Mouse (Mus musculus) hindbrain, postnatal 0 days (tissue): ENCODE data around the gene Col15a1. TPM values are rescaled to one million over a fixed set of nuclear protein-coding genes. Genes with fewer than 3 reads are reported as not detected.

Experiments used
- ATAC-seq: fragments of 200-750 bp; cut with Nextera tagmentation; 2 replicates; pipeline ENCODE4 v1.8.0; 2017; ENCODE audit warnings: mild to moderate bottlenecking, moderate TSS enrichment, moderate library complexity
- DNase-seq: peaks from one replicate; pipeline ENCODE4 v3.0.0-alpha.2; 2015; ENCODE audit warnings: low spot score
- H3K27ac ChIP-seq: fragments of 300-500 bp; sonication (generic); 2 replicates; pipeline ENCODE4 v1.5.1; 2014; ENCODE audit warnings: mild to moderate bottlenecking
- H3K27me3 ChIP-seq: fragments of 300-500 bp; sonication (generic); 2 replicates; pipeline ENCODE4 v1.6.1; 2014; ENCODE audit warnings: low read length, mixed read lengths; ENCODE audit not compliant: insufficient read depth
- H3K36me3 ChIP-seq: fragments of 300-500 bp; sonication (generic); 2 replicates; pipeline ENCODE4 v1.6.1; 2014; ENCODE audit warnings: low read length, mixed read lengths; ENCODE audit not compliant: insufficient read depth
- H3K4me1 ChIP-seq: fragments of 300-500 bp; sonication (generic); 2 replicates; pipeline ENCODE4 v1.6.1; 2014; ENCODE audit warnings: antibody characterized with exemption, low read length, mixed read lengths; ENCODE audit not compliant: insufficient read depth
- H3K4me2 ChIP-seq: fragments of 300-500 bp; sonication (generic); 2 replicates; pipeline ENCODE4 v1.6.1; 2014; ENCODE audit warnings: low read depth, mild to moderate bottlenecking, low read length, moderate library complexity, mixed read lengths
- H3K4me3 ChIP-seq: fragments of 300-500 bp; sonication (generic); 2 replicates; pipeline ENCODE4 v1.5.1; 2014; ENCODE audit warnings: low read length
- H3K9ac ChIP-seq: fragments of 300-500 bp; sonication (generic); replicated peaks from 2 replicates; pipeline ENCODE4 v1.6.1; 2014; ENCODE audit warnings: mild to moderate bottlenecking, low read length, moderate library complexity, mixed read lengths
- H3K9me3 ChIP-seq: fragments of 300-500 bp; sonication (generic); 2 replicates; pipeline ENCODE4 v1.6.1; 2016; ENCODE audit warnings: low read length, mixed read lengths
- CTCF ChIP-seq: IDR thresholded peaks from 2 replicates; pipeline ENCODE4 v1.5.1; 2016; ENCODE audit warnings: antibody characterized with exemption, control low read depth, low read depth
- WGBS: fragments of 180-500 bp; shearing (Covaris S2); extraction: QIAGEN DNeasy Blood & Tissue Kit; methylation state at CpG from one replicate; pipeline ENCODE4 v1.1.7; 2014; 5-methylcytosine and 5-hydroxymethylcytosine counted together
- polyA plus RNA-seq: library from polyadenylated mRNA; unstranded; fragments of >200 nt; fragmentation: Nextera tagmentation; extraction: Ambion mirVana; gene quantifications from 2 replicates; pipeline ENCODE4 v1.2.1, GENCODE M21; 2015
- total RNA-seq: library from RNA; depleted of rRNA; stranded (reverse); fragments of >200 nt; gene quantifications from 2 replicates; pipeline ENCODE4 v1.2.3, GENCODE M21; 2014

The Col15a1 gene
- total and polyA plus RNA-seq, 2 experiments from 2014 or later: 3.7 to 13.7 TPM

GRCm38 (mm10) chr4:47228945-47229344, 21.0 kb downstream of the Col15a1 start:
- Histone ChIP-seq H3K27ac (no peak overlapping the region), H3K9me3 (no peaks in the 10 kb centered on the region), H3K27me3 (no peaks in the 10 kb centered on the region), H3K9ac (no peak overlapping the region), H3K36me3 (no peaks in the 10 kb centered on the region), H3K4me3 (no peak overlapping the region), H3K4me1 (peaks cover 10% of the 10 kb centered on the region; the same call in 1 of the 2 replicates), H3K4me2 (no peak overlapping the region)
- no peak for TF ChIP-seq CTCF
- 83% methylated on average over 5 of the region's 5 CpGs for WGBS
- no peak for ATAC-seq
- DNase-seq: no peak

- no peaks in the 10 kb centered on the region for H3K36me3 ChIP-seq
- no peak for DNase-seq
- no peak overlapping the region for H3K9ac ChIP-seq
- no peak for TF ChIP-seq CTCF
- H3K9me3 ChIP-seq: no peaks in the 10 kb centered on the region
- no peaks in the 10 kb centered on the region for H3K27me3 ChIP-seq
- no peak overlapping the region for H3K4me2 ChIP-seq
- H3K27ac ChIP-seq: no peak overlapping the region
- no peak overlapping the region for H3K4me3 ChIP-seq
- WGBS: 88% methylated on average over 7 of the region's 7 CpGs
- ATAC-seq: no peak
- peaks cover 13% of the 10 kb centered on the region; the same call in 1 of the 2 replicates for H3K4me1 ChIP-seq
Observed at GRCm38 (mm10) chr4:47230498-47230897, 22.5 kb downstream of the Col15a1 start.

GRCm38 (mm10) chr4:47231322-47231721, 23.4 kb downstream of the Col15a1 start:
- Histone ChIP-seq H3K36me3 (no peaks in the 10 kb centered on the region), H3K9me3 (no peaks in the 10 kb centered on the region), H3K4me1 (peaks cover 13% of the 10 kb centered on the region; the same call in 1 of the 2 replicates), H3K27ac (no peak overlapping the region), H3K4me2 (no peak overlapping the region), H3K9ac (no peak overlapping the region), H3K4me3 (no peak overlapping the region), H3K27me3 (no peaks in the 10 kb centered on the region)
- WGBS: 83% methylated on average over 6 of the region's 6 CpGs
- DNase-seq (no peak), ATAC-seq (no peak)
- no peak for TF ChIP-seq CTCF

- 79% methylated on average over 14 of the region's 14 CpGs for WGBS
Observed at GRCm38 (mm10) chr4:47233192-47233835, 25.4 kb downstream of the Col15a1 start.

GRCm38 (mm10) chr4:47234667-47235267, 26.8 kb downstream of the Col15a1 start:
- Histone ChIP-seq H3K36me3 (no peaks in the 10 kb centered on the region), H3K27me3 (no peaks in the 10 kb centered on the region), H3K27ac (peak overlapping the region; percentile 17; the same call in 1 of the 2 replicates), H3K9ac (no peak overlapping the region), H3K4me3 (no peak overlapping the region), H3K4me2 (no peak overlapping the region), H3K9me3 (no peaks in the 10 kb centered on the region), H3K4me1 (0 out of 2 replicates have a peak, but pooled peaks cover 3% of the 10 kb centered on the region)
- DNase-seq (peak; percentile 81), ATAC-seq (peak; percentile 81)
- TF ChIP-seq CTCF: peak; percentile 77
- 26% methylated on average over 17 of the region's 17 CpGs for WGBS

More at GRCm38 (mm10) chr4:47233192-47233835, 25.4 kb downstream of the Col15a1 start:
- Histone ChIP-seq H3K4me2 (no peak overlapping the region), H3K9me3 (no peaks in the 10 kb centered on the region), H3K27me3 (no peaks in the 10 kb centered on the region), H3K36me3 (no peaks in the 10 kb centered on the region), H3K9ac (no peak overlapping the region), H3K27ac (no peak overlapping the region), H3K4me1 (0 out of 2 replicates have a peak, but pooled peaks cover 4% of the 10 kb centered on the region), H3K4me3 (no peak overlapping the region)
- TF ChIP-seq CTCF: no peak
- no peak for DNase-seq
- ATAC-seq: no peak

GRCm38 (mm10) chr4:47235312-47235711, 27.4 kb downstream of the Col15a1 start:
- Histone ChIP-seq H3K9ac (no peak overlapping the region), H3K4me2 (no peak overlapping the region), H3K9me3 (no peaks in the 10 kb centered on the region), H3K4me3 (no peak overlapping the region), H3K27ac (peak overlapping the region; percentile 17; the same call in 1 of the 2 replicates), H3K4me1 (0 out of 2 replicates have a peak, but pooled peaks cover 3% of the 10 kb centered on the region), H3K36me3 (no peaks in the 10 kb centered on the region), H3K27me3 (no peaks in the 10 kb centered on the region)
- ATAC-seq: peak; percentile 73
- TF ChIP-seq CTCF: no peak
- 7% methylated on average over 3 of the region's 3 CpGs for WGBS
- peak; percentile 77 for DNase-seq

- Histone ChIP-seq H3K36me3 (no peaks in the 10 kb centered on the region), H3K27ac (no peak overlapping the region), H3K4me3 (no peak overlapping the region), H3K9ac (no peak overlapping the region), H3K9me3 (no peaks in the 10 kb centered on the region), H3K4me1 (0 out of 2 replicates have a peak, but pooled peaks cover 3% of the 10 kb centered on the region), H3K4me2 (no peak overlapping the region), H3K27me3 (no peaks in the 10 kb centered on the region)
- DNase-seq: no peak
- TF ChIP-seq CTCF: no peak
- ATAC-seq: no peak
- WGBS: 73% methylated on average over 7 of the region's 7 CpGs
Observed at GRCm38 (mm10) chr4:47236104-47236503, 28.1 kb downstream of the Col15a1 start.
